Mouse (Mus musculus): ENCODE data around the gene Apeh.

Apeh gene

DNA sequence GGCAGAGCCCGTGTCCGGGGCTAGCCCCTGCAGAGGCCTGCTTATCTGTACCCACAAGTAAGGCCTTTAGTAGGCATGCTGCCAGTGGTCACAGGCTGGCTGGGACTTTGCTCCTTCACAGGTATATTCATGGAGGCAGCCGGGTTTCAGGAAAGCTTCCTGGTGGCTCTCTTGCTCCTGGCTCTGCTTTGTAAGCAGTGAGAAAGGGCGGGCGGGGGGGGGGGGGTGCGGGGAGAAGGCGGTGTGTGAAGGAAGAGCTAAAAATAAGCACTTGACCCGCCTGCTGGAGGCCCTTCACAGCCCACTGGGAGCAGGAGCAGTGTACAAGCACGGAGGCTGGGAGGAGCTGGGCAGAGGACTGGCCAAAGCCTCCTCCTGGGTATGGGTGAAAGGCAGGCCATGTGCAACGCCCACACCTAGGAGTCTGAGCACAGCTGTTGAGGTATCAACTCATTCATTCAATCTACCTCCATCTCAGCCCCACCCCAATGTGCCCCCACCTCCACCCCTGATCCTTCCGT is 25.5 kb upstream of the Apeh start:
- DNase-seq, result peak; percentile 62 to 68

DNA sequence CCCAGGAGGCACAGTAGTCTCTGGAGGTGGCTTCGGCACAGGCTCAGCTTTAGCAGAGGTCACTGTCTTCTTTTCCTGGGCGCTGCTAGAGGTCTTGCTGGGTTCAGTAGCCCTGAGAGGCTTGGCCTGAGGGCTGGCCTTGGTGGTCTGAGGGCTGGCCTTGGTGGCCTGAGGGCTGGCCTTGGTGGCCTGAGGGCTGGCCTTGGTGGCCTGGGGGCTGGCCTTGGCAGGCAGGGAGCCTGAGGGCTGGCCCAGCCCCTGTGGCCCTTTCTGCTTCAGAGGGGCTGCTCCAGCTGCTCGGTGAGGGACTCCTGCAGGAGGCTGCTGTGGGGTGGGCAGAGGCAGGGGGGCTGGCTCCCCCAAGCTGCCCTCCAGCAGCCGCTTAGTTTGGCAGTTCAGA is 22.7 kb upstream of the Apeh start:
- peak in 1 of 2 experiments; percentile 16 for DNase-seq

DNA sequence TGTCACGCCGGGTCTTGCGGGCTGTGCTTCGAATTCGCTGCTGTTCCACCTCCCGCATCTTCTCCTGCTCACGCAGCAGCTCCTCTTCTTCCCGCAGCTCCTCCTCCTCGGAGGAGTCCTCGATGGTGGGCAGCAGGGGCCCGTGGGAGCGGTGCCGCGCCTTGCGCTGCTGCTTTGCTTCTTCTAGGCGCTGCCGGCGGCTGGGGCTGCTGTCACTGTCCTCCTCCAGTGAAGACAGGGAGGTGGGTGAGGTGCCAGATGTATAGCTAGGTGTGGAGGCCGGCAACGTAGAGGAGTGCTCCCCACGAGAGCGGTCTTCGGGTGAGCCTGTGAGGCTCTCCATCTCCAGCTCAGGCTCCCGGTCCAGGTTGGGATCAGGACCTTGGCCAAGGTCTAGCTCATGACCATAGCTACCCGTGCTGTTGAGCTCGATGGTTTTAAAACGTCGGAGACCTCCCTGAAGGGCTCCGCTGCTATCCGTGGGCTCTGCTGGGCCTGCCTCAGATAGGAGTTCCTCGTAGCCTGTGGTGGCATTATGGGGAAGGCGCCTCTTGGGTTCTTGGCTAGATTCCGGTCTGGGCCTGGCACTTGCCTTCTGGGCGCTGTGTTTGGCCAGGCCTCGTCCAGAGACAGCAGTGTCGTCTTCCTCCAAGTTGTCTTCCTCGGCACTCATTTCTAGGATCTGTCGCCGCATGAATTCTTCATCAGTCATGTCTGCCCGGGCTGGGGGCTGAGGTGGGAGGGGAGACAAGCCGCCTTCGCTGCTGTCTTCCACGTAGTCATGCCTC is 21.1 kb upstream of the Apeh start:
- DNase-seq, result peak; percentile 60 to 62

DNA sequence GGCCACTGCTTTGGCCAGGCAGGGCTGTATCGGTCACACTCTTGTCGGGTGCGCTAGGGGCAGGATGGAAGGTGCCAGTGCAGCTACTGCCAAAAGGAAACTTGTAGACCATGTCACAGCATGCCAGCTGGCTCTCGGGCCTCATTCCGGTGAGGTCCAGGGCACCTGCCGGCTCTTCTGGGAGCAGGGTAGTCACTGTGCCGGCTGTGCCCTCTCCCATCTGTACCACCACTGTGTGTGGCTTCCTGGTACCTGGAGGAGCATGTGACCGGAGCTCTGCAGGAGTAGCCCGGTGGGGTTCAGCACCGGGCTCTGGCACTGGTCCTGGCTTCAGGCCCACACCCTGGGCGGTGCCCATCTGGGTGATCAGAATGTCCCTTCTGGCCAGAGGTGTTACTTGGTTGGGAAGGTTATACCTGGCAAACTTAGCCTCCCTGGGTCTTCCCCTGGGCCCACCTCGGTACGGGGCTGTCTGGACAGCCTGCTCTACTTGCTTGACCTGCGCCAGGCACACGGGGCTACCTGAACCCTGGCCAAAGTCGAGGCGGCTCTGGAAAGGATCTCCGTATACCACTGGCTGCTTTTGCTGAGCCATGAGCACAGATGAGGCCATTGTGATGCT is 18.4 kb upstream of the Apeh start:
- DNase-seq, result peak; percentile 83 to 85

DNA sequence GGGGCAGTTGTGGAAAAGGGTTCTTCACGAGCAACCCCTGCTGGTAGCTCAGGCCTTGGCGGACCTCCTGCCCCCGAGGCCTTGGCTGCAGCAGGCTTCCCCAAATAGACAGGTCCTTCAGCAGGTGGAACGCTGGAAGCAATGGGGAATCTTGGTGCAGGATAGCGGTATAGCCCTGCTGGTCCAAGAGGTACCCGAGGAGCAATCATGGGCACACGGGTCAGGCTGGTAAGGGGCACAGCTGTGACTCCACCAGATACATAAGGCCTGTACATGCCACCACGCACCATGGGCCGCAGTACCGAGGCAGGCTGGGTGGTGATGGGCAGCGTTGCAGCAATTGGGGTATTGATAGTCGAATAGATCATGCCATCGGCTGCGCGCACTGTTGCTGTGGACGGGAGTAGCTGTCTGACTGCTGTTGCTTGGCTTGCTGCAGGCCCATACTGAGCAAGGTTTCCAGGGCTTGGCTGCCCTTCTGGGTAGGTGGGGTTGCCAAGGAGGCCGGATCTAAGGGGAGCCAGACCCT is 17.3 kb upstream of the Apeh start:
- peak; percentile 60 to 64 for DNase-seq

DNA sequence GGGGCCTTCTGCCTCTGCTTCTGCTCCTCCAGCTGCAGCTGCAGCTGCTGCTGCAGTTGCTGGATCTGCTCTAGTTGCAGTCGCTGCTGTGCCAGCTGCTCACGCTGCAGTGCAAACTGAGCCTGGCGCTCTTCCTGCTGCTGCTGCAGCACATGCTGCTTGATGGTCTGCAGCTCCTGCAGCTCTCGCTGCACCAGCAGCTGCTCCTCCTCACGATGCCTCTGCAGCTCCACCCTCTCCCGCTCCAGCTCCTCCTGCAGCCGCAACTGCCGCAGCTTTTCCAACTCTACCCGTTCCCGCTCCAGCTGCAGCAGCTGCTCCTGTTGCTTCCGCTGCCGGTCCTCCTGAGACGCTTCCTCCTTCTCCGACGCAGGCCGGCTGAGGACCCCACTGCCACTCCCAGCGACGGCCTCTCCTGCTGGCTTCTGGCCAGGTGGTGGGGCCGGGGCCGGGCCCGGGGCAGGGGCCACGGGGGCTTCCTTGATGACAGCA is 16.7 kb upstream of the Apeh start:
- DNase-seq, result peak in 1 of 2 experiments; percentile 59

DNA sequence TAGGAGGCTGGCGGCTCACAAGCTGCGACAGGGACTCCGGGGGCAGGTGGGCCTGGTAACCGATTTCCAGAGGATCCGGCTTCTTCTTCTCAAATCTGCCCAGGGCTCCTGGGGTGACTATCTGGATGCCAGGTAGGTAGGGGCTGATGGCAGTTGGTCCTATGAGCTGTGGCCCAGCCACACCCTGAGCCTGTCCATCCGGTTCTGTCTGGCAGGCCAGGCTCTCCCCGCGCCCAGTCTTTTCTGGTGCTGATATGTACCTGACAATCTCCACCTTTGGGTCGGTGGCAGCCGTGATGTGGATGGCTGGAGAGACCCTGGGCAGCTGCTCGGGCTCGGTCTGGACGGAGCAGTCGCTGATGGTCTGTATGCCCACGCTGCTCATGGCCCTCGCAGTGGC is 15.8 kb upstream of the Apeh start:
- DNase-seq, result no peak

DNA sequence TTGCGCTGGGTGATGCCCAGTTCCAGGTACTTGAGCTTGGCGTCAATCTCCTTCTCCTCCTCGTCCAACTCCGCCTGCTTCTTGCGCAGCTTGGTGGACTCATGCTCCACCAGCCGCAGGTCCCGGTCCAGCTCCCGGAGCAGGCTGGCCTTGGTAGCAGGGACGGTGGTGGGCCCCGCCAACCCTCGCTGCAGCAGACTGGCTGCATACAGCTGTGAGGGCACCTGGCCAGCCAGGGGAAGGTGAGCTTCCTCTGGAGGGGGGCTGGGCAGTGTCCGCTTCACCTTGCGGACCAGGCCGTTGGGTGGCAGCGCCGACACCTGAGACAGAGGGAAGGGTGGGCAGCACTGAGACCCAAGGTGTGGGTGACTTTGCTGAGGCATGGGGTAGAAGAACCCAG is 13.5 kb upstream of the Apeh start:
- DNase-seq, result peak in 1 of 2 experiments; percentile 48

DNA sequence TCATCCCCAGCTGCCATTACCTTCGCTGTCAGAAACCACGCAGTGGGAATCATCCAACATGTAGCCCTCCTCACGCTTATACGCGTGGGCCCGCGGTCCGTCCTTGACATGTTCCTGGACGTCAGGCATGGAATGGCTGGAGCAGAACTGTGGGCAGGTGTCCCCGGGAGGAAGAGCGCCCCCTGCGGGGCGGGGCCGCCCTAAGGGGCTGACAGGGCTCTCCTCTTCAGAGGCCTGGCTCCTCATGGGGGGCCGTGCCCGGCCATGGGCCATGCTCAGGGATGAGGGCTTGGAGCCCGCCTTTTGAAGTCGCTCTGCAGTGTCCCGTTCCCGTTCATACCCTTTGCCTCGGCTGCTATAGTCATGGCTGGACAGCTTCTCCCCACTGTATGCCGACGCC is 11.7 kb upstream of the Apeh start:
- DNase-seq, result peak; percentile 45 to 60

DNA sequence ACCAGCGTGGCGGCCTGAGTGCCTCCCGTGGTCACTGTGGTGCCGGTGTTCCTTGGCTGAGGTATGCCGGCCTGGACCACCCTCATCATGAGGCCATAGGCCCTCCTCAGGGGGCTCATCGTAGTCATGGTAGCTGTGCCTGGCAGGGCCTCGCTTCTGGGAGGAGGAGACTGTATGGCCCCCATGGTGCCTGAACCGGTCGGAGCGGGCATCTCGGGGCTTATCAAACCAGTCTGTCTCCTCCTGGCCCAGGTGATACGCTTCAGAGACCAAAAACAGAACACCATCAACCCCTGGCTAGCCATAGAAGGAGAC is 11.1 kb upstream of the Apeh start:
- DNase-seq, result no peak

DNA sequence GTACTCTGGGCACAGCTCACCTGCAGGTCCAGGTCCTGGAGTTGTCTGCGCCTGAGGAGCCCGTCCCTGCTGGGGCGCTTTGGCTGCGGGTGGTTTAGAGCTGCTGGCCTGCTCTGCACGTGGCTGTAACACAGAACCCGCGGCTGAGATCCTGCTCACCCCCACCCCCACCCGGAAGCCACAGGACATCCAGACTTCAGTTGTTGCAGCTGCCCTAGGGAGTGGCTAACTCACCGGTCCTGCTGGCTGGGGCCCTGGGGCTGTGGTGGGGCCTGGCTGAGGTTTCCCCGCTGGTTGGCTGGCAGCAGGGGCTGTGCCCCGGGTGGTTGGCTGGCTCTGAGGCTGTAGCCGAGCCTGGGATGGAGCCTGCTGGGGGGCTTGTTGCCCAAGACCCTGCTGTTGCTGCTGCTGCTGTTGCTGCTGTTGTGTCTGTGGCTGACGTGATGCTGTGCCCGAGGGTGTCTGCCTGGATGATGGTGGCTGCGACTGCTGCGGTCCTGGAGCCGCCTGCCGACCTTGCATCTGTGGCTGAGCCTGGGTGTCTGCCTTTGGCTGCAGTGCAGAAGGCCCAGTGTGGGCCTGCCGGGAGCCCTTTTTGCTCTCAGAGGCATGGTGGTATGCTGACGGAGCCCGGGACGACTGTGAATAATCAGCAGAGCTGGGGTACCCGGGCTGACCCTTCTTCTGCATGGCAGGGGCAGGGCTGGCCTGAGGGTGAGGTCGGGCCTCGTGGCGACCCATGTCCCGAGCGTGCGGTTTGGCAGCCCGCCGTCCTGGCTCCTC is 10.6 kb upstream of the Apeh start:
- DNase-seq, result peak; percentile 78

DNA sequence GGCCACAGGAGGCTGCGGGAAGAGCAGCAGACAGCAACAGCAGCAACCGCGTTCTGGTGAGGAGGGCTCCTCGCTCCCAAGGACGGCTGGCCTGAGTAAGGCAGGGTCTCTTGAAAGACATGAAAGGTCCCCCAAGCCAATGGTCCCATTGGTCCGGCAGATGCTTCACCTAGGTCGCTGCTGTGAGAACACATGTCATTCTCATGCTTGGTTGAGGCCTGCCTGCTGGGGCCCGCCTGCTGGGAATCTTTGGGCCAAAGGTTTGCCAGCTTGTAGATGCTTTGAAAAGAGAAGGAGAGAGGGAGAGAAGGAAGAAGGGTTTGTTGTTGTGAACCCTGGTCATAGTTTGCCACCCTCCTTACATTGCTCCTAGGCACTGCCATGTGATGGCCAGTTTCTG is 5.2 kb upstream of the Apeh start:
- peak; percentile 73 to 74 for DNase-seq

DNA sequence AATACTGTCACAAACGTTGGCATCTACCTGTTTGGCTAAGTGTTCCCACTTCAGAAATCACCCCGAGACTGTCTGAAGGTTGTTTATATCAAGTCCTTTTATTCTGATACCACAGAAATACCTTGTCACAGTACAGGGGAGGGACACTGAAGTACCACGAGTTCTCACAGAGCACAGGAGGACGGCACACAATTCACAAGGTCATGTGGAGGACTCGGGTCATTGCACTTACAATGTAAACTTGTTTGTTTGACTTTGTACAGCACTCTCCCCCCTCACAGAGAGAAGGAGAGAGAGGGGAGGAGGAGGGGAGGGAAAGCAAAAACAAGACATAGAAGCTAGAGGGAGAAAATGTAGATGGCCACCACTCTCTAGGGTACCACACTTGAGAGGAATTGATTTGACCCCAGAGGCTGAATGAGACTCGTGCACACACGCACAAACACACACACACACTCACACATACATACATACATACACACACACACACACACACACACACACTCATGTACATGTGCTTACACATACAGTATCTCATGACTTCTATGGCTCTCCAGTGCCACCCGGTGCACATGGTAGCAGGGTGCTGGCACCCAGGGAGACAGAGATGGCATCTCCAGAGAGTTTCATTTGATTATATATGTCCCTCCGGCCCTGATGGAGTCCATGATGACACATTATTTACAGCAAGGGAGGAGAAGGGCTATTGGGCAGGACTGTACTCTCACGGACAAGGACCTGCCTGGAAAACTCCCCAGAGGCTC is 1.7 kb upstream of the Apeh start:
- no peak for DNase-seq

DNA sequence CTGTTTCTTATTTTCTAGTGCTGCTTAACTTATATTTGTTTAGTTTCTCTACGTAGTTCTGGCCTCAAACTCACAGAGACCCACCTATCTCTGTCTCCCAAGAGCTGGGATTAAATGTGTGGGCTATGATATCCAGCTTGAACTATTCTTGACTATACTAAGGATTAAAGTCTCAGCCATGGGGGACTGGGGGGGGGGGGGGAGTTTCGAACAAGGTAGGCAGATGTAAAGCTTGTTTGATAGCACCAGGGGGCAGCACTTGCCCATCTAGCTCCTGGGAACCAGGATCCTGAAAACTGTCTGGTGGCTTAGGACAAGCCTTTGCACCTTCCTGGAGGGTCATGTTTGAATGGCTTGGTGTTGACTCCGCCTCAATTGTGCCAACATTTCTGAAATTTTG is 1.1 kb upstream of the Apeh start:
- DNase-seq, result peak; percentile 76 to 83

DNA sequence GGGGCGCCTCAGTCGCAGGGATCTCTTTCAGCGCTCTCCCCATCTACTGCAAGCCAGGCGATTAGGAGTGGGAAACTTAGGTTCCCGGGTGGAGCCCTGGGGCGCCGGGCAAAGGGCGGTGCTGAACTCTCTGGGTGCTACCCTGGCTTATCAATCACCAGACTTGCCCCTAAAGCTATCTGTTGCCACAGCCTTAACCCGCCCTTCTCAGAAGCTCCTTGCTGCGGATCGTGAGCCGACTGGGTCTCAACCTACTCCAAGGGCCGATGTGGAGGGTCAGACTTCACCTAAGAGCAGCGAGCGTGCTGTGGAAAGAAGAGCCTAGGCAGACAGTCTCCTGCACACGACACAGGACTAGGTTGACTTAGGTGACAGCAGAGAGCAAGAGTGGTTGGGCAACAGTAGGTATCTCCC is 599 bp upstream of the Apeh start:
- DNase-seq, result peak; percentile 55 to 61

DNA sequence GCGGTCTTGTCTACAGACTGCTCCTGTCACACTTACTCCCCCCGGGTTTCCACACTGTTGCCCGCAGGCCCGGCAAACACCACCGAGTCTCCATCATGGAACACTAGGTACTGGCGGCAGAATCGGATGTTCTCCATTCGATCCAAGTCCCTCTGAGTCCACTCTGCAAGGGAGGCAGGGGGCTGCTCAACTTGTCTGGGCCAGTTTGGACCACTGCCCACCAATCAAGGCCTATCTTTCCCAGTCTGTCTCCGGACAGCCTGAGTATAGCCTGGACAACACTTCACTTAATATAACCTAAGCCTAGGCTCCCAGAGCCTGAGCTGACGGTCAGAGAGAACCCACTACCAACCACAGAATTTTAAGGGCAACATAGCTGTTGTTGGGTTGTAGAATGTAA is 820 bp downstream of the Apeh start:
- DNase-seq, result peak in 1 of 2 experiments; percentile 58

DNA sequence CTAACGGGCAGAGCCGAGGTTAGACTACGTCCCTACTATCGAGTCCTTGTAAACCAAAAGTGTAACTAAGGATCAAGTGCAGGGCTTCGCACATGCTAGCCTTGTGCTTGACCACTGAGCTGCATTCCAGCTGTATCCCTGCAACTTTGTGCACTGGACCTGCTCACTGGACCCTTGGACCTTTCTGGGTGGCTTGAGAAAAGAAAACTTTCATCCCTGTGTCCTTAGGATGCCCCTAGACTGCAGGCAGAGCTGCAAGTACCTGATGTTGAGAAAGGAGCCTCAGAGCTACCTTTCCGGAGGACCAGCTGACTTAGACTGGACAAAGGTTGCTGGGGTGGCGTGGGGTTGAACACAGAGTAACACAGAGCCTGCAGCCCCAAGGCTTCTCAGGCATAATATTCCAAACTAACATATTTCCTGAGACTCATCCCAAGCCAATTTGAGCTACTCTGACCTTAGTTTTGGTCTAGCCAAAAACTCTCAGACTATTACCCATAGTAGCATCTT is 3.7 kb downstream of the Apeh start:
- DNase-seq, result no peak

DNA sequence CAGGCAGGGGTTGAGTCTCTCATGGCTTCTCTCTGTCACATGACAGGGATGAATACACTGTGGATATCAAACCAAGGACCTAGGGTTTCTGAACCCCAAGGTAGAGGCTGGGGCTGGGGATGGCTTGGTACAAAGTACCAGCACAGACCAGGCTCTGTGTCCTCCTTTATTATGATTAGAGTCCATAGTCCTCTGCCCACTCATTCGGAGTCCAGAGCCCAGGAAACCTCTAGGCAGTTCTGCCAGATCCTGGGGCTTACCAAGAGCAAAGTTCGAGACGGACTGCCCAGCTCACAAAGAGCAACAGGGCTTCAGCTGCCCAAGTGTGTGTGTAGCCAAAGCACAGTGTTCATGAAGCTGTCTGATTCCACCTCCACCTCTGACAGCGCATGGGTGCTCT is 9.1 kb downstream of the Apeh start:
- no peak for DNase-seq

DNA sequence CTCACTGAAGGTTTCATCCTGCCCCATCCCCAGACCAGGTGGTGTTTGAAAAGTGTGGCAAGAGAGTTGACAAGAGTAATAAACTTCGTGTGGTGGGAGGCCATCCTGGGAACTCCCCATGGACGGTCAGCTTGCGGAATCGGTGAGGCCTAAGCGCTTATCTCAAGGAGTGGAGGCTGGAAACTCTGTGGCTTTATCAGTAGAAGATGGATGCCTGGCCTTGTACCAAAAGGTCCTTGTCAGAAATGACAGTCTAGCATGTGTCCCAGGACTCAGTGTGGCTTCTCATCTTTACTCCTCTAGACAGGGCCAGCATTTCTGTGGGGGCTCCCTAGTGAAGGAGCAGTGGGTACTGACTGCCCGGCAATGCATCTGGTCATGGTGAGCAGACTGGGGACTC is 10.8 kb downstream of the Apeh start:
- no peak for DNase-seq

DNA sequence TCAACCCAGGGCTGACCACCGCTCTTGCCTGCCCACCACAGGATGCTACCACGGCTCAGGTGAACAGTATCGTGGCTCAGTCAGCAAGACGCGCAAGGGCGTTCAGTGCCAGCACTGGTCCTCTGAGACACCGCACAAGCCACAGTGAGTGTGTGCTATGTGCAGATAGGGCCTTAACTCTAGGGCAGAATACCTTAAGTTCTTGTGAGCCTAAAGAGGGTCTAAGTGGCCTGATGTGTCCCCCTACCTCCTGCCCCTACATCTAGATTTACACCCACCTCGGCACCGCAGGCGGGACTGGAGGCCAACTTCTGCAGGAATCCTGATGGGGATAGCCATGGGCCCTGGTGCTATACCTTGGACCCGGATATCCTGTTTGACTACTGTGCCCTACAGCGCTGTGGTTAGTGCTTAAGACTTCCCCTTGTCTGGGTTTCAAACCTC is 11.4 kb downstream of the Apeh start, which contains the start of gene Rnf123:
TSS of gene Rnf123 (minus strand) at position 359 of the 444 bp plus-strand sequence.
- DNase-seq, result no peak

DNA sequence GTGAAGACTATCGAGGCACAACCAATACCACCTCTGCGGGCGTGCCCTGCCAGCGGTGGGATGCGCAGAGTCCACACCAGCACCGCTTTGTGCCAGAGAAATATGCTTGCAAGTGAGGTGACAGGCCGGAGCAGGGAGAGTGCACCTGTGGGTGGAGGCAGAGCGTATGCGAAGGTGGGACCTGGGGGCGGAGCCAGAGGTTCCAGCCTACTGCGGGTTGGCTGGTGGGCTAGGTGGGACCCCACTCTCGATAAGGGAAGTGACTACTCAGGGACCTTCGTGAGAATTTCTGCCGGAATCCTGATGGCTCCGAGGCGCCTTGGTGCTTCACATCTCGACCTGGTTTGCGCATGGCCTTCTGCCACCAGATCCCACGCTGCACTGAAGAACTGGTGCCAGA is 11.9 kb downstream of the Apeh start:
- DNase-seq, result peak; percentile 60 to 63

DNA sequence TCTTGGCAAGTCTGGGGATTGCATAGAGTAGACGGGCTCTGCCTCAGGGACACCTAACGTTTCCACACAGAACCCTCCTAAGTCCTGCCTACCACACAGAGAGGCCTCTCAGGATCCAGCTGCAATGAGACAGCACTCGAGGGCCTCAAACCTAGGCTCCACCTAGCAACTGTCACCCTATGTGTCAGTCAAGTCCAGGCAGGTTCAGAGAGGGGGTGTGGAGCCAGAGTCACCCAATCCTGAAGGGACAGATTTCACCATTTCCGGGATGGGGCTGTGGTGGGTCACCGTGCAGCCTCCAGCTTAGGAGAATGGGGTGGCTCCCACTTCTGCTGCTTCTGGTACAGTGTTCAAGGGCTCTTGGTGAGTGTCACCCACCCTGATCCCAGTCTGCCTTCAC is 14.2 kb downstream of the Apeh start, which contains the start of gene Mst1:
TSS of gene Mst1 (plus strand) at position 269 of the 400 bp plus-strand sequence.
- no peak for DNase-seq
